Mouse (Mus musculus) heart, postnatal 0 days (tissue): ENCODE measurements around the gene Map2k6. TPM values are rescaled to one million over a fixed set of nuclear protein-coding genes. Genes with fewer than 3 reads are reported as not detected.

Experiments used
- ATAC-seq: fragments of 200-750 bp; cut with Nextera tagmentation; 2 replicates; pipeline ENCODE4 v1.8.0; 2017; ENCODE audit warnings: low read depth, moderate number of reproducible peaks, moderate library complexity; ENCODE audit not compliant: insufficient read depth
- DNase-seq: peaks from one replicate; pipeline ENCODE4 v3.0.0-alpha.2; 2016; ENCODE audit warnings: low spot score
- H3K27ac ChIP-seq: fragments of 300-500 bp; sonication (generic); 2 replicates; pipeline ENCODE4 v1.5.1; 2014; ENCODE audit warnings: low read depth, mild to moderate bottlenecking
- H3K27me3 ChIP-seq: fragments of 300-500 bp; sonication (generic); 2 replicates; pipeline ENCODE4 v1.6.1; 2014; ENCODE audit warnings: low read length, mixed read lengths; ENCODE audit not compliant: control insufficient read depth, insufficient read depth
- H3K36me3 ChIP-seq: fragments of 300-500 bp; sonication (generic); replicated peaks from 2 replicates; pipeline ENCODE4 v1.6.1; 2014; ENCODE audit warnings: low read length, mixed read lengths; ENCODE audit not compliant: control insufficient read depth, insufficient read depth
- H3K4me1 ChIP-seq: fragments of 300-500 bp; sonication (generic); 2 replicates; pipeline ENCODE4 v1.6.1; 2014; ENCODE audit warnings: antibody characterized with exemption; ENCODE audit not compliant: control insufficient read depth, insufficient read depth
- H3K4me2 ChIP-seq: fragments of 300-500 bp; sonication (generic); 2 replicates; pipeline ENCODE4 v1.6.1; 2014; ENCODE audit warnings: low read depth, mild to moderate bottlenecking, low read length, moderate library complexity
- H3K4me3 ChIP-seq: fragments of 300-500 bp; sonication (generic); 2 replicates; pipeline ENCODE4 v1.5.1; 2014; ENCODE audit warnings: low read depth, low read length
- H3K9ac ChIP-seq: fragments of 300-500 bp; sonication (generic); replicated peaks from 2 replicates; pipeline ENCODE4 v1.6.1; 2014; ENCODE audit warnings: low read depth, low read length, mixed read lengths
- H3K9me3 ChIP-seq: fragments of 300-500 bp; sonication (generic); replicated peaks from 2 replicates; pipeline ENCODE4 v1.6.1; 2016; ENCODE audit warnings: low read length; ENCODE audit not compliant: control insufficient read depth
- CTCF ChIP-seq: IDR thresholded peaks from 2 replicates; pipeline ENCODE4 v1.5.1; 2016; ENCODE audit warnings: antibody characterized with exemption, control low read depth, low read depth
- EP300 ChIP-seq: IDR thresholded peaks from 2 replicates; pipeline ENCODE4 v1.6.1; 2016; ENCODE audit warnings: antibody characterized with exemption, low read depth
- WGBS: fragments of 180-500 bp; shearing (Covaris S2); extraction: QIAGEN DNeasy Blood & Tissue Kit; methylation state at CpG from one replicate; pipeline ENCODE4 v1.1.7; 2014; 5-methylcytosine and 5-hydroxymethylcytosine counted together
- polyA plus RNA-seq: library from polyadenylated mRNA; unstranded; fragments of >200 nt; fragmentation: Nextera tagmentation; extraction: Ambion mirVana; gene quantifications from 2 replicates; pipeline ENCODE4 v1.2.1, GENCODE M21; 2015
- total RNA-seq: library from RNA; depleted of rRNA; stranded (reverse); fragments of >200 nt; gene quantifications from 2 replicates; pipeline ENCODE4 v1.2.3, GENCODE M21; 2014; ENCODE audit warnings: low replicate concordance

Map2k6 gene
- total and polyA plus RNA-seq, 2 experiments from 2014 or later = 9.3 to 17.4 TPM

DNA sequence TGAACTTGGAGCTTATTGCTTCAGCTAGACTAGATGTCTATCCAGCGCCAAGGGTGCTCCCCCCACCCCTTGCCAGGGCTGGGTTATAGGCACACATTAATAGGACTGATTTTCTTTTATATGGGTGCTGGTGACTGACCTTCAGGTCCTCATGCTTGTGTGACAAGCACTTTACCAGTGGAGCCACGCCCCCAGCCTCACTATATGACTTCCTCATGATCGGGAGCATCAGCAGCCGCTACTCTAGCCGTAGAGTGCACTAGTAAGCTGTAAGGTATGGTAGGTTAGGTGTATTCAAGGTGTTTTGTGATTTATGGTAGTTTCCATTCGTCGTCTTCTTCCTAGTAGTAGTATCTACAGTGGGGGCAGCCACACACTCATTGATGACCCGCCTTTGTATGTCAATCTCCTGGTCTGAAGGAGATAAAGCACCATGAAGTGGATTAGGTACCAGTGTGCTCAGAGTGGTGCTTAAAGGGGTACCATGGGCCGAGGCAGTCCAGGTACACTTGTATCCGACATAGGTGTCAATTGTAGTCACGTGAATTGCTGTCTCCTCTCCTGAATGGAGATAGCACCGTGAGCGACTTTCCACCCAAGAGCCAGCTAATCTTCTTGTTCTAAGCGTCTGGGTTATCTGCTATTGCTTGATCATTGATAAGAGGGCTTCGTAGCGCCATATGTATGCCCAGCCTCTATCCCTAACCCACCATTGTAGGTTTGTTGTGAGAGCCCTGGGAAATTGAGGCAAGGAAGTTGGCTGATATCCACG lies 62.8 kb downstream of the Map2k6 start:
- no peak for DNase-seq
- TF ChIP-seq EP300 (no peak), CTCF (no peak)
- Histone ChIP-seq H3K9me3 (no peaks in the 10 kb centered on the region), H3K4me1 (peaks cover 6% of the 10 kb centered on the region), H3K4me2 (no peak overlapping the region), H3K9ac (no peak overlapping the region), H3K36me3 (no peaks in the 10 kb centered on the region), H3K27ac (no peak overlapping the region), H3K4me3 (no peak overlapping the region), H3K27me3 (no peaks in the 10 kb centered on the region)
- no peak for ATAC-seq
- 84% methylated on average over 17 of the region's 17 CpGs for WGBS

GRCm38 (mm10) chr11:110462975-110463578 lies 64.2 kb downstream of the Map2k6 start:
- H3K4me2 ChIP-seq = no peak overlapping the region
- H3K36me3 ChIP-seq = no peaks in the 10 kb centered on the region
- no peak overlapping the region for H3K9ac ChIP-seq
- no peak overlapping the region for H3K27ac ChIP-seq
- 70% methylated on average over 8 of the region's 8 CpGs for WGBS
- peaks cover 6% of the 10 kb centered on the region for H3K4me1 ChIP-seq
- H3K27me3 ChIP-seq = no peaks in the 10 kb centered on the region
- TF ChIP-seq EP300 (no peak), CTCF (no peak)
- no peak for ATAC-seq
- no peak for DNase-seq
- no peak overlapping the region for H3K4me3 ChIP-seq
- H3K9me3 ChIP-seq = no peaks in the 10 kb centered on the region

GRCm38 (mm10) chr11:110463801-110464200 lies 64.9 kb downstream of the Map2k6 start:
- Histone ChIP-seq H3K36me3 (no peaks in the 10 kb centered on the region), H3K4me2 (no peak overlapping the region), H3K27me3 (no peaks in the 10 kb centered on the region), H3K27ac (no peak overlapping the region), H3K4me1 (peaks cover 6% of the 10 kb centered on the region), H3K9ac (no peak overlapping the region), H3K9me3 (no peaks in the 10 kb centered on the region), H3K4me3 (no peak overlapping the region)
- no peak for TF ChIP-seq CTCF
- no peak for TF ChIP-seq EP300
- no peak for DNase-seq
- no peak for ATAC-seq
- 73% methylated on average over 9 of the region's 9 CpGs for WGBS

GRCm38 (mm10) chr11:110469054-110469453 lies 70.1 kb downstream of the Map2k6 start:
- Histone ChIP-seq H3K4me2 (no peak overlapping the region), H3K9ac (no peak overlapping the region), H3K9me3 (no peaks in the 10 kb centered on the region), H3K4me3 (no peak overlapping the region), H3K27ac (no peak overlapping the region), H3K36me3 (no peaks in the 10 kb centered on the region), H3K4me1 (no peaks in the 10 kb centered on the region), H3K27me3 (no peaks in the 10 kb centered on the region)
- WGBS = 56% methylated on average over 2 of the region's 2 CpGs
- no peak for TF ChIP-seq CTCF
- no peak for TF ChIP-seq EP300
- DNase-seq (no peak), ATAC-seq (no peak)

DNA sequence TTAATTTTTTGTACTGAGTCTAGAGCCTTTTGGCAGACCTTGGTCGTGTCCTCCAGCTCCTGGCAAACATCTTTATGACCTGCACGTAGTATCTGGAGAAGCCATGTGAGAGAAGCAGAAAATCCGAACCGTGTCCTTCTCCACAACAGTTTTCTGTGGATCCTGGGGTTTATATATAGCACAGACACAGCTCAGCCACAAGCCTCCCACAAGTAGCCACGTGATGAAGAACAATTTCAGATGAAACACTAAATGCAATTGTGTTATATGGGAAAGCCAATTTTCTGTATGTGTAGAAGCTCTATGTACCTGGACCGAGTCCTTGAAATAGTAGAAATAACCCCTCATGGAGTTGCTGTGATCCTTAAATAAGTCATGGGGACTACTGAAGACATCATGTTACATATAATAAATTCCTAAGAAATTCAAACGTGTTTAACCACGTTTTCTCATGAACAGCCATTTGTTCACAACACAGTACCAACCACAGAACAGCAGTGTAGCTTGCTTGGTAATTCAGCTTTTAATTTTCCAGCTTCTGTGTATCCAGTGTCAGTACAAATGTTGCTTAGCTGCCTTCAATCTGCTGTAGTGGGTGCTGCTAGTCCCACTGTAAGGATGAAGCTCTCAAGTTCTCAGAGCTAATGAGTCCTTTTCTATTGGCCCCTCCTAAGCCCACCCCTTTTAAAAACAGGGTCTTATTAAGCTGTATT lies 71.8 kb downstream of the Map2k6 start:
- Histone ChIP-seq H3K27me3 (no peaks in the 10 kb centered on the region), H3K4me2 (no peak overlapping the region), H3K36me3 (no peaks in the 10 kb centered on the region), H3K4me3 (no peak overlapping the region), H3K4me1 (no peaks in the 10 kb centered on the region), H3K9me3 (no peaks in the 10 kb centered on the region), H3K27ac (no peak overlapping the region), H3K9ac (no peak overlapping the region)
- DNase-seq = no peak
- 70% methylated on average over 8 of the region's 8 CpGs for WGBS
- TF ChIP-seq EP300 (no peak), CTCF (no peak)
- no peak for ATAC-seq
